Mouse (Mus musculus): ENCODE measurements around the gene Hoxa2.

GRCm38 (mm10) chr6:52154044-52154443 is 10.6 kb downstream of the Hoxa2 start:
- TF ChIP-seq CTCF (IDR thresholded peaks at IDR 0.05; ENCODE audit: control insufficient read depth, insufficient read depth, insufficient read length) (no peak), MAX (IDR thresholded peaks at IDR 0.05) (no peak), FOSL1 (IDR thresholded peaks at IDR 0.05; ENCODE audit: insufficient read depth, low read length, poor library complexity, severe bottlenecking) (no peak), CEBPB (IDR thresholded peaks at IDR 0.05; ENCODE audit: low read depth) (no peak), MYOD1 (IDR thresholded peaks at IDR 0.05; ENCODE audit: control insufficient read depth, insufficient read length, low read depth) (no peak), USF1 (IDR thresholded peaks at IDR 0.05; ENCODE audit: low read depth) (no peak)
